12 mouse cellular contexts compared by ENCODE assay signal in the genomic region with DNA sequence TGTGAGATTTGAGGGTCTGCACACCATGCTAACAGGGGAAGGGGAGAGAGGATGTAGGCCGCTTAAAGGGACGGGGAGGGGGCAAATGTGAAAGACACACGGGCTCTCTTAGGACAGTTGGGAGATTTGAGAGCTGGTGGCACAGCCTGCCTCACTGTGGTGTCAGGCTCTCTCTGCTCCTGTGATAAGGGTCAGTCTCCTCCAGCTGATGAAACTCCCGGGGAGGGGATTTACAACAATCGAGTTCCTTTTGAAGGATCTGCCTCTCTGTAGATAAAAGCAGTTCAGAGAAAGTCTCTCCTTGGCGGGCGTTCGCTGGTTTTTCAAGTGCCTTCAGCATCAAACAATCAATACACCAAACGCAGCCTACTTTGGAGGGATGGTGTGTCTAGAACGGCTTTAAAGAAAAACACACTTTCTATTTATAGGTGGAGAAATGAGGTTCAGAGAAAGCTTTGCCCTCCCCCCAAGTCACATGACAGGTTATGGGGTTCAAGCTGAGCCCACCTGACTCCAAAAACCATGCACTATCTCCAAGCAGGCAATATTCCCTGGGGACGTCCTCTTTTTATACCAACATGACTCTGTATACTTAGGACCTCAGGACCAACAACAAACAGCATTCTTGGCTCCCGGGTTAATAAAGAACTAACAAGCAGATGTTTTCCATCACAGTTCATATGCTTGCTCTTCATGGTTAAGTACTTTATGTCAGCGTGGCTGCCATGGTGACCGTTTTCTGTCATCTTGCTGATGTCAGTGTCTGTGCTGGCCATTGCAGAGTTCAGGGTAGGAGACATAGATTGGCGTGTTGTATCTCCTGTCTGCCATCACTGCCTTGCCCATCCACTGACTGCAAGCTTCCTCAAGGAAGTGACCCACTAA. TPM values are rescaled to one million over a fixed set of nuclear protein-coding genes. Genes with fewer than 3 reads are reported as not detected.
DNase-seq lines count a peak whose midpoint lies in the region; ATAC-seq lines count a peak whose summit lies in the region.
"Had no signal": no experiment of that assay in that cellular context is flagged by ENCODE, and none has a peak within 500 bp of the region (broad histone marks: within the 10 kb centered on the region; RNA-seq: fewer than 3 reads in every experiment).

No protein-coding gene starts in this region.

- H3K4me2 ChIP-seq in forebrain, embryonic 15.5 days (replicated peaks), result no peak overlapping the region
- no peak overlapping the region for H3K4me2 ChIP-seq in forebrain, embryonic 11.5 days (ENCODE audit: low read depth, low read length, severe bottlenecking)
- no peak overlapping the region for H3K4me2 ChIP-seq in lung, embryonic 16.5 days (ENCODE audit: low read depth, low read length)
- H3K4me2 ChIP-seq: limb, embryonic 12.5 days had no signal

- no peak overlapping the region; the same call in 1 of the 2 replicates for H3K27ac ChIP-seq in forebrain, embryonic 15.5 days (replicated peaks)
- no peak overlapping the region for H3K27ac ChIP-seq in forebrain, embryonic 11.5 days (ENCODE audit: low read depth, low read length)
- H3K27ac ChIP-seq in lung, embryonic 16.5 days (ENCODE audit: low read length), result peak overlapping the region; percentile 36
- H3K27ac ChIP-seq: limb, embryonic 12.5 days; stomach, postnatal 0 days had no signal

- WGBS in forebrain, embryonic 15.5 days, result 55% methylated on average over 15 of the region's 15 CpGs
- 52% methylated on average over 15 of the region's 15 CpGs for WGBS in forebrain, embryonic 11.5 days
- WGBS in lung, embryonic 16.5 days, result 20% methylated on average over 15 of the region's 15 CpGs

- no peak for DNase-seq in forebrain, embryonic 11.5 days (ENCODE audit: low spot score)
- DNase-seq in lung, postnatal 25 days (ENCODE audit: low spot score), result no peak
- DNase-seq in kidney, postnatal 10 days, result peak; percentile 69
- DNase-seq in mesoderm, embryonic 11.5 days (ENCODE audit: low read depth, low spot score), result peak; percentile 11
- DNase-seq in layer of hippocampus, adult 18-20 months (ENCODE audit: low spot score in 2 of 2), result no peak
- DNase-seq: right cerebral cortex, adult 18-20 months had no signal

- peak; percentile 38; the same call in 1 of the 2 replicates for ATAC-seq in forebrain, embryonic 15.5 days (replicated peaks)
- ATAC-seq in forebrain, embryonic 11.5 days (replicated peaks; ENCODE audit: low FRiP score), result no peak
- peak; percentile 87 for ATAC-seq in lung, embryonic 16.5 days (ENCODE audit: low read depth)
- ATAC-seq in frontal cortex, adult (ENCODE audit: low TSS enrichment), result no peak

- H3K4me1 ChIP-seq in forebrain, embryonic 15.5 days, result peaks cover 4% of the 10 kb centered on the region
- no peaks in the 10 kb centered on the region; the same call in 1 of the 2 replicates for H3K4me1 ChIP-seq in forebrain, embryonic 11.5 days (replicated peaks; ENCODE audit: control insufficient read depth, insufficient read depth, low read length)
- peaks cover 9% of the 10 kb centered on the region; the same call in 1 of the 2 replicates for H3K4me1 ChIP-seq in lung, embryonic 16.5 days (replicated peaks; ENCODE audit: control insufficient read depth, insufficient read depth, low read length)

- H3K4me3 ChIP-seq in forebrain, embryonic 15.5 days, result no peak overlapping the region
- no peak overlapping the region for H3K4me3 ChIP-seq in forebrain, embryonic 11.5 days (ENCODE audit: low read depth, low read length)
- no peak overlapping the region for H3K4me3 ChIP-seq in lung, embryonic 16.5 days (ENCODE audit: low read length)
- H3K4me3 ChIP-seq: limb, embryonic 12.5 days; myocyte had no signal

- H3K36me3 ChIP-seq in forebrain, embryonic 15.5 days, result no peaks in the 10 kb centered on the region
- no peaks in the 10 kb centered on the region for H3K36me3 ChIP-seq in forebrain, embryonic 11.5 days (ENCODE audit: control insufficient read depth, insufficient read depth, low read length)
- H3K36me3 ChIP-seq in lung, embryonic 16.5 days (ENCODE audit: control insufficient read depth, insufficient read depth, low read length), result no peaks in the 10 kb centered on the region
- H3K36me3 ChIP-seq: limb, embryonic 12.5 days had no signal

- no peaks in the 10 kb centered on the region for H3K9me3 ChIP-seq in forebrain, embryonic 15.5 days
- H3K9me3 ChIP-seq in forebrain, embryonic 11.5 days (ENCODE audit: control insufficient read depth, low read length), result no peaks in the 10 kb centered on the region
- no peaks in the 10 kb centered on the region for H3K9me3 ChIP-seq in lung, embryonic 16.5 days (ENCODE audit: control insufficient read depth, low read length)
- H3K9me3 ChIP-seq: limb, embryonic 12.5 days had no signal

- H3K9ac ChIP-seq in forebrain, embryonic 15.5 days (replicated peaks), result no peak overlapping the region
- H3K9ac ChIP-seq in forebrain, embryonic 11.5 days (ENCODE audit: low read length), result no peak overlapping the region
- no peak overlapping the region for H3K9ac ChIP-seq in lung, embryonic 16.5 days (ENCODE audit: low read length)
- H3K9ac ChIP-seq: limb, embryonic 12.5 days had no signal

- no peaks in the 10 kb centered on the region for H3K27me3 ChIP-seq in forebrain, embryonic 15.5 days
- H3K27me3 ChIP-seq in forebrain, embryonic 11.5 days (ENCODE audit: control insufficient read depth, insufficient read depth, low read length), result no peaks in the 10 kb centered on the region
- no peaks in the 10 kb centered on the region for H3K27me3 ChIP-seq in lung, embryonic 16.5 days (ENCODE audit: control insufficient read depth, insufficient read depth, low read depth, low read length)

RNA-seq across cellular contexts. Expression of gene Lrguk, which starts 5.6 kb away (rescaled TPM):
- polyA plus RNA-seq in forebrain, embryonic 15.5 days (2015; fragmentation: Nextera tagmentation; extraction: Ambion mirVana), result 0.98 and 1.2 TPM in 2 replicates
- polyA plus RNA-seq in forebrain, embryonic 11.5 days (2014; fragmentation: Nextera tagmentation; extraction: Ambion mirVana), result 0.79 and 2.2 TPM in 2 replicates
- polyA plus RNA-seq in lung, embryonic 16.5 days (2015; fragmentation: Nextera tagmentation; extraction: Ambion mirVana), result 2.8 and 3.3 TPM in 2 replicates
- total RNA-seq in layer of hippocampus, adult 18-20 months (2021), result 1 to 10 TPM; 1.8 to 2.3 TPM

Comparison
In these comparisons a context has a peak if more than half of its experiments do, and no peak if none do; other contexts are left out.
1. ATAC-seq: peak in forebrain, embryonic 15.5 days (single experiment) and lung, embryonic 16.5 days (single experiment); none in forebrain, embryonic 11.5 days (single experiment) and frontal cortex, adult (single experiment).
2. DNase-seq: peak in kidney, postnatal 10 days (single experiment) and mesoderm, embryonic 11.5 days (single experiment); none in forebrain, embryonic 11.5 days (single experiment), lung, postnatal 25 days (single experiment) and layer of hippocampus, adult 18-20 months (0 of 2).